Comparison of ENCODE assay signal across 7 mouse cellular contexts in the genomic region with DNA sequence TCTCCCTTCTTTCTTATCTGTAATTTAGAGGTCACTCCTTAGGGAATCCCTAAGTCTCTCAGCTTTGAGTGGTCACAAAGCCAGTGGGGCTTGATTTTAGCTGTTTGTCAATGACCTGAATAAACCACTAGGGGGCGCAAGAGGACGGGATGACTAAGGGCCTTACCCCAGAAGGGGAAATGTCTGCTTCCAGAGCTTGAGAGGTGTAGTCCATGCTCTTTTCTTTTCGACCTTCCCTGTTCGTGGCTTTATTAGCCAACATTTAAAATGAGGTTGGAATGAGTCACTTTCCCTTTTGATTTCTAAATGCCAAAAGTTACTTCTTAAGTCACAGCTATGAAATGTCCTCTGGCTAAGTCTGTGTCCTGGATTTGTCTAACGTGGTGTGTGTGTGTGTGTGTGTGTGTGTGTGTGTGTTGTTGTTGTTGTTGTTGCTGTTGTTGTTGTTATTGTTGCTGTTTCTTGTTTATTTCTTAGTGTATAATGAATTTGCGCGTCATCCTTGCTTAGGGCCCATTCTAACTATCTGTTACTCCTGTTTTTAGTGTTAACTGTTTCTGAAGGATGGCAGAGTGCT.
DNase-seq lines count a peak whose midpoint lies in the region; ATAC-seq and TF ChIP-seq lines count a peak whose summit lies in the region.

No protein-coding gene starts in this region.

- H3K9ac ChIP-seq in midbrain, embryonic 11.5 days (ENCODE audit: low read length): no peak overlapping the region

- no peaks in the 10 kb centered on the region for H3K27me3 ChIP-seq in midbrain, embryonic 11.5 days (ENCODE audit: control insufficient read depth, insufficient read depth, low read length)

- intact Hi-C loops in gastrocnemius, adult 2 months (cut with DNase I): loop anchor here (1.0 to 10.0 kb wide), 2 partner anchors 99 to 229 kb away; no protein-coding TSS in a partner anchor

- 42% methylated on average over 7 of the region's 7 CpGs for WGBS in midbrain, embryonic 11.5 days

- DNase-seq in ZHBTc4 (ENCODE audit: low read depth, low spot score): peak; percentile 82
- peak; percentile 89 to 90 for DNase-seq in cerebellum, postnatal 14 days
- peak; percentile 75 for DNase-seq in gastrocnemius, adult 2 months
- DNase-seq in induced T-regulatory cell, adult 2 months (ENCODE audit: low read depth): peak; percentile 80
- peak; percentile 42 to 84 for DNase-seq in left cerebral cortex, adult 9 months (ENCODE audit: low spot score in 2 of 2)
- peak; percentile 97 for DNase-seq in midbrain, embryonic 11.5 days (ENCODE audit: low spot score, missing footprints)
- peak; percentile 78 for DNase-seq in skeletal muscle tissue, adult 2 months (ENCODE audit: low read depth, low spot score)

- no peaks in the 10 kb centered on the region for H3K9me3 ChIP-seq in midbrain, embryonic 11.5 days (ENCODE audit: control insufficient read depth, low read length)

- peak overlapping the region; percentile 31 for H3K27ac ChIP-seq in gastrocnemius, adult 2 months
- no peak overlapping the region for H3K27ac ChIP-seq in midbrain, embryonic 11.5 days (ENCODE audit: low read depth, low read length)

- H3K4me3 ChIP-seq in gastrocnemius, adult 2 months: no peak overlapping the region
- H3K4me3 ChIP-seq in midbrain, embryonic 11.5 days (ENCODE audit: low read depth, low read length): no peak overlapping the region

- no peak overlapping the region for H3K4me2 ChIP-seq in midbrain, embryonic 11.5 days

- H3K36me3 ChIP-seq in midbrain, embryonic 11.5 days (ENCODE audit: control insufficient read depth, insufficient read depth, low read length): no peaks in the 10 kb centered on the region

- peak; percentile 94 for TF ChIP-seq CTCF in gastrocnemius, adult 2 months (IDR thresholded peaks at IDR 0.05)

- H3K4me1 ChIP-seq in midbrain, embryonic 11.5 days (ENCODE audit: control insufficient read depth, insufficient read depth, low read length): no peaks in the 10 kb centered on the region

- peak; percentile 62; the same call in 1 of the 2 replicates for ATAC-seq in midbrain, embryonic 11.5 days (ENCODE audit: low FRiP score)
